Mouse (Mus musculus): ENCODE results near the gene Luzp4. TPM values are rescaled to one million over a fixed set of nuclear protein-coding genes. Genes with fewer than 3 reads are reported as not detected.
"Not testable (repeated sequence)": the region's sequence is repeated elsewhere in the genome, so short reads cannot be mapped to it uniquely, and the experiment has no call there.

The Luzp4 gene
- not detected in 2 replicates for total RNA-seq (2014; rRNA removed)
- not detected in 2 replicates for polyA plus RNA-seq (2015; fragmentation: Nextera tagmentation; extraction: Ambion mirVana)

DNA sequence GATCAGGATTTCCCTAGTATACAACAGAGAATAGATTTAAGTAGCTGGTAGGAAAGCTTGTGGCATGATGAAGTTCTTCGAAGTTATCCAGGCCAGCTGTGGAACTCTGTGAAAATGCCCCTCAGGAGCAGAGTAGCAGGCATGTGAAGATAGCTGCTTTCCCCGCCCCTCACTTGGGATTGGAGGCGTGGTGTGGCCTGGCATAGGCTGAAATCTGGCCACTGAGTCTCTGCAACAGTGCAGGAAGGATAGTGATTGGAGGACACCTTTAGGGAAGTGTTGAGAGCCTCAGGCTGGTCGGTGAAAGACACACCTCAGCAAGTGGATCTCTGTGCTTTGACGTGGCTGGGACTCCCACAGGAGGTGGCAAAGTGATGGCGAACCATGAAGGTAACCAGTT, at the start of gene Luzp4:
TSS of gene Luzp4 (plus strand) at position 301 of the 400 bp plus-strand sequence.
- ATAC-seq; H3K4me1 ChIP-seq (ENCODE audit: insufficient read depth); H3K4me2 ChIP-seq (ENCODE audit: low read depth); DNase-seq; H3K27ac ChIP-seq (ENCODE audit: low read depth, low read length); H3K36me3 ChIP-seq (ENCODE audit: insufficient read depth); H3K4me3 ChIP-seq (ENCODE audit: low read depth, low read length); H3K9ac ChIP-seq; H3K27me3 ChIP-seq (ENCODE audit: insufficient read depth, low read length); H3K9me3 ChIP-seq (ENCODE audit: low read length): not testable (repeated sequence)
- 81% methylated on average over 2 of the region's 6 CpGs for WGBS

DNA sequence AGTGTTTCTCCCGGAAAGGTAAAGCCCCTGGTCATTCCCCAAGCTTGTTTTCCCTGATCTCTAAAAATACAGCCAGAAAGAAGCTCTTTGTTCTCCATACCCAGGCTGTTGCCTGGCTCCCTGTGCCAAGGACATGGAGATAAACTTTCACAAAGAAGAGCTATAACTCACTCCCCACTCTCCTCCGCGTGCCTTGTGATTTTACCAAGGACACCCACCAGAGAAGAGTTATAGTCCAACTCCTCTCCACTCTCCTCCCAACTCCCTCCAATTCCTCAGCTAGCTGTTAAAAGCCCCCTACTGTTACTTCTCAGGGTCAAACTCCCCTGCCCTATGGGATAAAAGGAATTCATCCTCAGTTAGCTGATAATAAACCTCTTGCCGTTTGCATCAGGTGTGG, 15.6 kb upstream of the Luzp4 start:
- not testable (repeated sequence) for H3K4me1 ChIP-seq (ENCODE audit: insufficient read depth); H3K4me2 ChIP-seq (ENCODE audit: low read depth); H3K9ac ChIP-seq; ATAC-seq; H3K27me3 ChIP-seq (ENCODE audit: insufficient read depth, low read length); H3K9me3 ChIP-seq (ENCODE audit: low read length); H3K36me3 ChIP-seq (ENCODE audit: insufficient read depth); H3K4me3 ChIP-seq (ENCODE audit: low read depth, low read length); DNase-seq; H3K27ac ChIP-seq (ENCODE audit: low read depth, low read length)
- 98% methylated on average over 4 of the region's 4 CpGs for WGBS

Other genes starting within 250 kb of the Luzp4 start
- not detected in 2 replicates for gene Gm8334, start 242.5 kb upstream of the Luzp4 start, total RNA-seq (2014; rRNA removed)
- not detected in 2 replicates for gene Gm8334, start 242.5 kb upstream of the Luzp4 start, polyA plus RNA-seq (2015; fragmentation: Nextera tagmentation; extraction: Ambion mirVana)
- not detected in 2 replicates for gene Gm15127, start 194.0 kb upstream of the Luzp4 start, total RNA-seq (2014; rRNA removed)
- not detected in 2 replicates for gene Gm15127, start 194.0 kb upstream of the Luzp4 start, polyA plus RNA-seq (2015; fragmentation: Nextera tagmentation; extraction: Ambion mirVana)
- gene Ott, start 216.6 kb downstream of the Luzp4 start, total RNA-seq (2014; rRNA removed) = not detected in 2 replicates
- not detected in 2 replicates for gene Ott, start 216.6 kb downstream of the Luzp4 start, polyA plus RNA-seq (2015; fragmentation: Nextera tagmentation; extraction: Ambion mirVana)